Mouse (Mus musculus): ENCODE measurements around the gene Madd.

- TF ChIP-seq CTCF (IDR thresholded peaks at IDR 0.05; ENCODE audit: low read depth, low read length) (no peak), POLR2A (IDR thresholded peaks at IDR 0.05; ENCODE audit: borderline replicate concordance, low read depth, low read length) (no peak)
These were observed 506 bp downstream of the Madd start for GRCm38 (mm10) chr2:91183148-91183513.

Data from bone marrow macrophage, adult 2 months (primary cell).